Mouse (Mus musculus) G1E (cell line): ENCODE data around the gene Snx18. TPM values are rescaled to one million over a fixed set of nuclear protein-coding genes. Genes with fewer than 3 reads are reported as not detected.

Experiments
- ATAC-seq: 2 replicates; pipeline ENCODE4 v1.8.0; 2016; ENCODE audit warnings: mild to moderate bottlenecking; ENCODE audit not compliant: insufficient number of reproducible peaks, poor library complexity, low FRiP score, severe bottlenecking; ENCODE audit errors: extremely low read depth
- DNase-seq: peaks from one replicate; pipeline ENCODE4 v3.0.0; 2012; ENCODE audit warnings: low spot score
- H3K27me3 ChIP-seq: 2 replicates; pipeline ENCODE4 v1.6.1; 2012; ENCODE audit warnings: mild to moderate bottlenecking, low read length, inconsistent platforms; ENCODE audit not compliant: insufficient read depth
- H3K36me3 ChIP-seq: replicated peaks from 2 replicates; pipeline ENCODE3; 2012; ENCODE audit warnings: mild to moderate bottlenecking, inconsistent platforms
- H3K4me1 ChIP-seq: 2 replicates; pipeline ENCODE4 v1.6.1; 2012; ENCODE audit warnings: low read depth, low read length, inconsistent platforms, mixed read lengths; ENCODE audit not compliant: insufficient read depth
- H3K4me3 ChIP-seq: 2 replicates; pipeline ENCODE4 v1.5.1; 2012; ENCODE audit warnings: low read depth, mild to moderate bottlenecking, inconsistent platforms, low read length, moderate library complexity, mixed read lengths
- H3K9me3 ChIP-seq: replicated peaks from 2 replicates; pipeline ENCODE4 v1.6.1; 2012; ENCODE audit warnings: inconsistent platforms
- CTCF ChIP-seq: IDR thresholded peaks from 2 replicates; pipeline ENCODE4 v1.5.1; 2012; ENCODE audit warnings: low read depth, low read length, inconsistent platforms, mixed read lengths
- GATA1 ChIP-seq: IDR thresholded peaks from 2 replicates; pipeline ENCODE4 v1.6.1; 2012; ENCODE audit warnings: borderline replicate concordance, low read length, inconsistent platforms, mixed read lengths
- GATA2 ChIP-seq: IDR thresholded peaks from 2 replicates; pipeline ENCODE4 v1.6.1; 2012; ENCODE audit warnings: low read depth, low read length, inconsistent platforms, borderline replicate concordance
- POLR2AphosphoS5 ChIP-seq: IDR thresholded peaks from 2 replicates; pipeline ENCODE4 v1.6.1; 2012; ENCODE audit warnings: low read depth, low read length, inconsistent platforms; ENCODE audit not compliant: insufficient replicate concordance
- TAL1 ChIP-seq: conservative IDR thresholded peaks from 2 replicates; pipeline ENCODE4 v1.6.1; 2012; ENCODE audit warnings: low read depth, low read length, inconsistent platforms, mixed read lengths
- polyA plus RNA-seq: library from polyadenylated mRNA; stranded (reverse); fragments of >175 nt; gene quantifications from 2 replicates; pipeline ENCODE4 v1.2.3, GENCODE M21; 2012
- total RNA-seq, 2 experiments: library from RNA; stranded (forward) in 1 of 2; stranded (reverse) in 1 of 2; fragments of 200-1000 nt in 1 of 2; fragments of >200 nt in 1 of 2; fragmentation: Nextera tagmentation in 1 of 2; gene quantifications; 2 replicates each; pipeline ENCODE4 v1.2.3; 2014 to 2017

Gene Snx18
- total and polyA plus RNA-seq, 3 experiments = 0.05 TPM; not detected in 2

GRCm38 (mm10) chr13:113616751-113617337, 1.5 kb downstream of the Snx18 start:
- ATAC-seq (no peak), DNase-seq (no peak)
- Histone ChIP-seq H3K36me3 (no peaks in the 10 kb centered on the region), H3K4me1 (no peaks in the 10 kb centered on the region), H3K9me3 (peaks cover 20% of the 10 kb centered on the region), H3K27me3 (peaks cover 1% of the 10 kb centered on the region; the same call in 1 of the 2 replicates), H3K4me3 (no peak overlapping the region)
- TF ChIP-seq CTCF = no peak
- TF ChIP-seq TAL1 = no peak

GRCm38 (mm10) chr13:113615971-113616671, 2.2 kb downstream of the Snx18 start:
- Histone ChIP-seq H3K4me3 (no peak overlapping the region), H3K36me3 (no peaks in the 10 kb centered on the region), H3K9me3 (peaks cover 20% of the 10 kb centered on the region), H3K4me1 (no peaks in the 10 kb centered on the region), H3K27me3 (no peaks in the 10 kb centered on the region; the same call in 1 of the 2 replicates)
- no peak for TF ChIP-seq POLR2AphosphoS5
- no peak for TF ChIP-seq CTCF
- no peak for TF ChIP-seq TAL1
- ATAC-seq = no peak
- no peak for DNase-seq

DNA sequence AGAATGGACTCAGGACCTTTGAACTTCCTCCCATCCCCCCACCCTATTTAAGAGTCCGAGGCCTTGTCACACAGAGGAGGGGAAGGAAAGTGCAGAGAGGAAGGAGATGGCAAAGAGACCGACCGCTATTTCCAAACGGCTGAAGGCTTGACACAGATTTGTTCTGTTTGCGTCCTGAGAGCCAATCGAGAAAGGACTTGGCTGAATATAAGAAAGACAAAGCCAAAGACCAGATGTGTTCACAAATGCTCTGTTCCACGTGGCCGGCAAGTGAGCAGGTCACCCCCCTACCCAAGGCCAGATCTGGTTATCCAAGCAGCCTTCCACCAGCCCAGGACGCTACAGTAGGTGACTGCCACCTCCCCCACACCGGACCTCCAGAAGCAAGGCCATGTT, 2.8 kb downstream of the Snx18 start:
- DNase-seq = no peak
- no peak for ATAC-seq

DNA sequence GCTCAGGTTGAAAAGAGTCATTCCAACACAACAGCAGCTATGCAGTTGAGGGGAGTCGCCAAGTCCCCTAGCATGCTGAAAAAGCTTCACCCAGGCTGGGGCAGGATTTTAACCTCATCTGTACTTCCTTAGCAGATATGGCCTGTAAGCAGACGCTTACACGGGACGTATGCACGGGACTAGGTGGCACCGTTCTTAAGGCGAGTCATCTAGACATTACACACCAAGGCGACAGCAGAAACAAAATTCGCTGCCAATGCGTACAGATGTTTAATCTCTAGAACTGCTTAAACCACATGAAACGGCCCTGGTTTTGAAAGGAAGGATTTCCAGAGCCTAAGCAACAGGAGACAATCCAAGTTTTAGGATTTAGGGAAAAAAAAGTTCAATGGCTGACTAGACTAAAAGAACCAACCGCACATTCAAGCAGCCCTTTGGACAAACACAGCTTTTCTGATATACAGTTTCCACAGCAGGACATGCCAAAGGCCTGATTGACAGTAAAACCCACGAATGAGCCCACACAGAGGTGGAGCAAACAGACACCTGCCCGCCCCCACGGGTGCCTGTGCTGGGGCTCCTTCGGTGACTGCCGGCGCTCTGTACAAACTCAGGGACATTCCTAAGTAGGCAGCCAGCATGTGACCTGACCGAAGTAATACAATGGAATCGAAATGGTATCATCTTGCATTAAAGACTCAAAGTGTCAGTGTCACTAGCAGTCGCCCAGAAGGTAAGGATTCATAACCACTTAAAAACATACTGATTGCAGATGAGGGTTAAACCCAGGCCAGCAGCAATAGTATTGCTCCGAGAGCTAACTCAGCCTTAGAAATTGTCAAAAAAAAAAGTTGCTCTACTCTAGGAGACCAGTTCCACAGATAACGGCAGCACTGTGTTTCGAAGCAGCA, 3.5 kb downstream of the Snx18 start:
- TF ChIP-seq POLR2AphosphoS5 (no peak), GATA1 (no peak), CTCF (no peak), TAL1 (no peak), GATA2 (no peak)
- Histone ChIP-seq H3K27me3 (no peaks in the 10 kb centered on the region; the same call in 1 of the 2 replicates), H3K4me3 (no peak overlapping the region), H3K9me3 (peaks cover 20% of the 10 kb centered on the region), H3K4me1 (no peaks in the 10 kb centered on the region), H3K36me3 (no peaks in the 10 kb centered on the region)
- DNase-seq (no peak), ATAC-seq (no peak)

More for the DNA sequence above, 2.8 kb downstream of the Snx18 start:
- H3K4me3 ChIP-seq = no peak overlapping the region
- H3K36me3 ChIP-seq = no peaks in the 10 kb centered on the region
- no peaks in the 10 kb centered on the region for H3K4me1 ChIP-seq
- TF ChIP-seq TAL1 (no peak), POLR2AphosphoS5 (no peak), GATA1 (no peak), GATA2 (no peak), CTCF (no peak)
- peaks cover 20% of the 10 kb centered on the region for H3K9me3 ChIP-seq
- H3K27me3 ChIP-seq = no peaks in the 10 kb centered on the region; the same call in 1 of the 2 replicates

GRCm38 (mm10) chr13:113613882-113614281, 4.5 kb downstream of the Snx18 start:
- H3K36me3 ChIP-seq = no peaks in the 10 kb centered on the region
- DNase-seq (no peak), ATAC-seq (no peak)
- no peak overlapping the region for H3K4me3 ChIP-seq
- H3K4me1 ChIP-seq = no peaks in the 10 kb centered on the region
- H3K9me3 ChIP-seq = peaks cover 17% of the 10 kb centered on the region
- H3K27me3 ChIP-seq = no peaks in the 10 kb centered on the region; the same call in 1 of the 2 replicates
- TF ChIP-seq CTCF (no peak), TAL1 (no peak), POLR2AphosphoS5 (no peak), GATA2 (no peak), GATA1 (no peak)

- no peak overlapping the region for H3K4me3 ChIP-seq
Measured at GRCm38 (mm10) chr13:113613341-113613740, 5.0 kb downstream of the Snx18 start.

More at GRCm38 (mm10) chr13:113613341-113613740, 5.0 kb downstream of the Snx18 start:
- Histone ChIP-seq H3K9me3 (peaks cover 15% of the 10 kb centered on the region), H3K27me3 (no peaks in the 10 kb centered on the region; the same call in 1 of the 2 replicates), H3K4me1 (no peaks in the 10 kb centered on the region), H3K36me3 (no peaks in the 10 kb centered on the region)
- DNase-seq = no peak
- no peak for ATAC-seq
- TF ChIP-seq GATA2 (no peak), TAL1 (no peak), CTCF (no peak), GATA1 (no peak), POLR2AphosphoS5 (no peak)
